In genomic region chr11:55571144-55571543, GRCm38 (mm10) we compare ENCODE assay signal across 9 mouse cellular contexts. TPM values are rescaled to one million over a fixed set of nuclear protein-coding genes. Genes with fewer than 3 reads are reported as not detected.
DNase-seq lines count a peak whose midpoint lies in the region; TF ChIP-seq lines count a peak whose summit lies in the region.
"Had no signal": no experiment of that assay in that cellular context is flagged by ENCODE, and none has a peak within 500 bp of the region (broad histone marks: within the 10 kb centered on the region; RNA-seq: fewer than 3 reads in every experiment).

No protein-coding gene starts in this region.

- intact Hi-C loops in left cerebral cortex, postnatal 14 days (cut with DNase I) = loop anchor here (10.0 kb wide), 1 partner anchor 354 kb away; no protein-coding TSS in a partner anchor

- peak; percentile 43 to 61 for DNase-seq in left cerebral cortex, adult 18-20 months (ENCODE audit: low spot score in 2 of 2)
- no peak for DNase-seq in left cerebral cortex, adult 11 months (ENCODE audit: low spot score)
- DNase-seq in ES-E14 (ENCODE audit: low read depth, low spot score) = peak; percentile 66
- peak; percentile 47 to 51 for DNase-seq in adrenal gland, adult 18-20 months (ENCODE audit: low spot score in 2 of 2)
- DNase-seq in embryo, embryonic 11 days = peak; percentile 57
- peak; percentile 33 to 54 for DNase-seq in left cerebral cortex, postnatal 14 days (ENCODE audit: low spot score in 2 of 2)
- no peak for DNase-seq in urinary bladder, adult 2 months (ENCODE audit: low spot score)
- DNase-seq: liver, embryonic 13.5 days had no signal

- no peak overlapping the region for H3K4me3 ChIP-seq in ES-E14 (ENCODE audit: insufficient read depth in 1 of 2, low read depth in 1 of 2, low read length in 2 of 2, poor library complexity in 1 of 2, severe bottlenecking in 1 of 2)
- H3K4me3 ChIP-seq: liver, embryonic 13.5 days had no signal

- no peaks in the 10 kb centered on the region for H3K4me1 ChIP-seq in ES-E14 (ENCODE audit: control insufficient read depth in 2 of 2, insufficient read depth in 2 of 2, low read length in 2 of 2, poor library complexity in 1 of 2)
- H3K4me1 ChIP-seq: liver, embryonic 13.5 days had no signal

- no peak overlapping the region for H3K9ac ChIP-seq in ES-E14 (ENCODE audit: insufficient read depth, low read depth, low read length, poor library complexity, severe bottlenecking)
- H3K9ac ChIP-seq: liver, embryonic 13.5 days had no signal

- H3K9me3 ChIP-seq in ES-E14 (ENCODE audit: control insufficient read depth, insufficient read depth, low read depth, low read length) = no peaks in the 10 kb centered on the region
- H3K9me3 ChIP-seq: liver, embryonic 13.5 days had no signal

- in situ Hi-C loops in ES-E14 (cut with MboI; ENCODE audit: low sequenced_read_pairs in 2 of 2, unreplicated experiment in 2 of 2) = loop anchor here (10.0 to 25.0 kb wide), 2 partner anchors 416 to 534 kb away; no protein-coding TSS in a partner anchor

- no peaks in the 10 kb centered on the region for H3K36me3 ChIP-seq in ES-E14 (ENCODE audit: control insufficient read depth, insufficient read depth, low read length, poor library complexity, severe bottlenecking)
- H3K36me3 ChIP-seq: liver, embryonic 13.5 days had no signal

- no peak overlapping the region for H3K27ac ChIP-seq in ES-E14 (ENCODE audit: insufficient read depth, low read depth, low read length, poor library complexity, severe bottlenecking)
- H3K27ac ChIP-seq: liver, embryonic 13.5 days had no signal

TF ChIP-seq in ES-E14, 5 proteins besides CTCF, POLR2A, EP300 and RAD21:
- TF ChIP-seq MAFK (IDR thresholded peaks at IDR 0.05; ENCODE audit: insufficient read depth, low read depth, low read length) (no peak), ZC3H11A (IDR thresholded peaks at IDR 0.05; ENCODE audit: borderline replicate concordance, low read depth, low read length) (peak; percentile 93)

RNA-seq across cellular contexts. Expression of gene Glra1, which starts 36.9 kb away (rescaled TPM):
- 1 to 10 TPM; 1.3 to 1.8 TPM for total RNA-seq in left cerebral cortex, adult 18-20 months (2021)
- not detected in 2 replicates for total RNA-seq in ES-E14 (2012; rRNA removed)
- total RNA-seq in adrenal gland, adult 18-20 months (2021) = not detected
- total RNA-seq in left cerebral cortex, postnatal 14 days (2021) = under 1 TPM; 0.33 to 0.78 TPM
- not detected in 2 replicates for polyA plus RNA-seq in urinary bladder, adult 2 months (2012; rRNA removed)
- polyA plus RNA-seq: liver, embryonic 13.5 days; stomach, embryonic 14.5 days had no signal

Comparison
In these comparisons a context has a peak if more than half of its experiments do, and no peak if none do; other contexts are left out.
1. DNase-seq: peak in left cerebral cortex, adult 18-20 months (2 of 2), ES-E14 (single experiment), adrenal gland, adult 18-20 months (2 of 2), embryo, embryonic 11 days (single experiment) and left cerebral cortex, postnatal 14 days (2 of 2); none in left cerebral cortex, adult 11 months (single experiment) and urinary bladder, adult 2 months (single experiment).